Mouse (Mus musculus): Measurements from ENCODE around the gene Lrch1.

Gene Lrch1

DNA sequence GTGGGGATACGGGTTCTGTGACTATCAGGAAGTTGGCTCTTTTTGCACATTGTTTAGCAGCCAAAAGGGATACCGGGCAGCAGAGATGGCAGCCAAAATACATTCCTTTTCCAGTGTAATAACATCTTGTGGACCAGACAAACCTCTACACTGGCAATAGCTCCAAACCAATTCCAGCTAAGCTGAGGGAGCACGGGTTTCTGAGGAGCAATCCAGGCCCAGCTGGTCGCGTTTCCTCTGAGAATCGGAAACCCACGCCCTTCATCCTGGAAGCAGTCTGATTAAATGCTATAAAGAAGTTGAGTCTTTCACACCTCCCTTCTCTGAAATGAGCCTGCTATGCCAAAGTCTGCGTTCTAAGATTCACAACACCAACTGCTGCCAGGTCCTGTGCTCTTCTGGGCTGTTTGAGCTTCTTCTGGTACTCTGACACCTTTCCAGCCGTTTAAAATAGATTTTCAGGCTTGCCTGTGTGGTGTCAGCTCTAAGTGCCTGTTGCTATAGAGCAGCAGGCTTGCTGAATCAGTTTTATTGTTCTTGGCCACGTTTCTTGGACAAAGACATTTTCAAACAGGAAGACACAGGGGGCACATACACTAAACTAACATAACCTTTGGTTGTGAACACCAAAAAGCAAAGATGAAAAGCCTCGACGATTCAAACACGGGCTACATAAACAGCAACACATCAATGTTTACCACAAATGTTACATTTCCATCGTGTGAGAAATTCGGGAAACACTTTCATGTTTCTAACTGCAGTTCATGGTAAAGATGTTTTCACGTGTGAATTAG, 94.5 kb downstream of the Lrch1 start:
- DNase-seq (ENCODE audit: low spot score): no peak

DNA sequence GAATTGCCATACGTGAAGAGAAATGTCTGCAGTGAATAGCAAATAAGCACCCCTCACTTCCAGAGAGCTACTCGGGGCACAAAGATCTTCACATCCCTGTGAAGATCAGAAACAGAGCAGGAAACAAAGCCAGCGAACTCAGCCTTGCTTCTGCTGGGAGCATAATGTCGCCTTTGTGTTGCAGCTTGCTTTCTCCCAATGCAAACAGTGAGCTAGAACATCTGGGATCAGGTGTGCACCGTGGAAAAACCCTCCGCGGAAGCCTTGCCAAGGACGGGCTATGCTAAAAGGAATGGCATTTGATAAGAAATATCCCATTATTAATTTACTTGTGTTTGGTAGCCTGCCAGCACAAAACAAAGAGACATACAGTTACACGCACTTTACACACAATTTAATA, 95.8 kb downstream of the Lrch1 start:
- no peak for DNase-seq (ENCODE audit: low spot score)

DNA sequence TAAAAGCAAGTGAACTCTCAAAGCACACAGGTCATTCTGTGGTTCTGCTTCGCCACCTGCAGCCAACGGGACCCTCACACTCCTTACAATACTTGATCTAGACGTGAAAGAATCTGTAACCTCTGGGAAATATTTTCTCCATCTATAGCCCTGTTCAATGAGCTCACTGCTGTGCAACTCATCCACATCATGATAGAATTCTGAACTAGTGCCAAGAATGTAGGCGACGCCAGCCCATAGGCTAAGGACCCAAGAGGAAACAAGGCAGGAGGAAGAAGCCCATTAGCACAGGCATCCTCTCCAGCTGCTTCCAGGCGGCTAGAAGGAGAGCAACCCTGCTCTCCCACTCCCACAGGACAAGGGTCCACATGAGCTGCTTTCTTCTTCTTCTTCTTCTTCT, 98.7 kb downstream of the Lrch1 start:
- DNase-seq (ENCODE audit: low spot score): no peak

DNA sequence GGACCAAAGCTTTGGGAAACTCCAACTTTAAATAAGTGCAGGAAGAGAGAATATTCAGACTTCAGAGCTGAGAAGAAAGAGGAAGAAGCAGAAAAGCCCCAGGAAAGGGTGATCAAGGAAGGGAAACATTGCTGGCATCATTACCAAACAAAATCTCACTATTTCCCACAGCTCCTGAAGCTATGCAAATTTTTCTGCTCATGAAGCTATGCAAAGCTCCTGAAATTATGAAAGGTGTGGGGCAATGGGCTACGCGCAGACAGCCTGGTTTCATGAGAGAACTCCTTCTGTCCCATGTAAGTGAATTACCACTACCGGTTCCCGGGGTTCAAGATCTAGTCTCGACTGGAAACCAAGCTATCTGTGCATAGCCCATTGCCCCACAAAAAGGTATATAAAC, 99.5 kb downstream of the Lrch1 start:
- no peak for DNase-seq (ENCODE audit: low spot score)

DNA sequence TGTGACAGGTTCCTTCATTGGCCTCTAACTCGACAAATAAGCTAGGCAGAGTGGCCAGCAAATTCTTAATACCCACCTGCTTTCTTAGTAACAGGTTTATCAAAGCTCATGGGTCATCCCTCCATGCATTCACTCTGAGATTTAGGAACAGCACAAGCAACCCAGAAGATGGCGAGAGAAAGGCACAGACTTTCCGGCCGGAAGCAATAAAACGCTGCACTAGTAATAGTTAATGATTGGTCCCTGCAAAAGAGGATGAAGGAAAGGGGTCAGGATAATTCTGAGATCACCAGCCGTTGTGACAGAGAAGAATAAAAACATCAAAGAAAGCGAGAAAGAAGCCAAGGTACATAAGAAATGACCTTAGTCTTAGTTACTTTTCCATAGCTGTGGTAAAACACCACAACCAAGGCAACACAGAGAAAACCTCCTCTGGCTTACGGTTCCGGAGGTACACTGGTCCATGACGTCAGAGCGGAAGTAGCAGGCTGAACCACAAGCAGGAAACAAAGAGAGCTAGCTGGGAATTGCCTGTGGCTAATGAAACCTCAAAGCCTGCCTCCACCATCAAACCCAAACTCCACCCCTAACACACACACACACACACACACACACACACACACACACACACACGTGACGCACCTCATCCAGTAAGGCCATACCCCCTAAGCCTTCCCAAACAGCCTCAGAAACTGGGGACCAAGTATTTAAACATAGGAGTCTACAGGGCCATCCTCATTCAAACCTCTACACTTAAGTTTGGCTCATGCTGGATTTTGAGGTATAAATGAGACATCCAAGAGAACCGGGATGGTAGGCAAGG, 100.2 kb downstream of the Lrch1 start:
- no peak for DNase-seq (ENCODE audit: low spot score)

DNA sequence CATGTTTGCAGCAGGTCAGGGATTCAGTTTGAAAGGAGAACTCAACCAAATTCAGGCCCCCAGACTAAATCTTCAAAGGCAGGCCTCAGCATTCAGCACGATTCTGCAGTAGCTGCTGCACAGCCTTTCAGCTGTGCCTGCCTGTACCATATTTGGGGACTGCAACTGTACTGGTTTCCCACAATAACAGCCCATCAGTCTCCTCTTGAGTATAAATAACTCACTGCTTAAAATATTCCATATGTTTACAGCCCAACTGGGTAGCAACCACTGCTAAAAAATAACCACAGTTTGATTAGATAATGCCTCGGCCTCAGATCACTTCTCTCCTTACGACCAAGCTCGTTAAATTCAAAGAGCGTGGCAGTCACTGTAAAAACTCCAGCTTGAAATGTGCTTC, 101.0 kb downstream of the Lrch1 start:
- no peak for DNase-seq (ENCODE audit: low spot score)

DNA sequence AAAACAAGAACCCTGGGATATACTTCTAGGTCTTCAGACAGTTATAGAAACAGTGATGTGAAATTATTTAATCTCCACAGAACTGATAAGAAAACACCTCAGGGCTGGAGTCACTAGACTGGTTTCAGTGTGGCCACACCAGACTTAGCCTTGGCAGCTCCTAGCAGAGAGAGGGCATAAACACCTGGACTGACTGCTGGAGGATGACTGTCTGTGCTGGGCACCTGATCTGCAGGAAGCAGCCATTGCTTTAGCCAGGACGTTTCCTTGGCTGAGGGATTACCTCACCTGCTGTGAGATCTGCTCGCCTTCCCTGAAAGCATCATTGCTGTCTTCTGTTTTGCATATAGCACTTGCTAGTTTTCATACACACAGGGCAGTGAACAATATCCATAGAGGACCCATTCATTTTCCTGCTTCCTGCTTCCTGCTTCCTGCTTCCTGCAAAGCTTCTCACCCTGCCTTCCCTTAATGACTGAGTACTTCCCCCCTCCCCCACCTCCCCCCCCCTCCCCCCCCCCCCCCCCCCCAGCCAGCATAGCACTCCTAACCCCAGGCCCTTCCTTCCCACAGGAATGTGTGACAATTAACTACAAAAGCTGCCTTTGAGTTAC, 101.9 kb downstream of the Lrch1 start:
- no peak for DNase-seq (ENCODE audit: low spot score)

DNA sequence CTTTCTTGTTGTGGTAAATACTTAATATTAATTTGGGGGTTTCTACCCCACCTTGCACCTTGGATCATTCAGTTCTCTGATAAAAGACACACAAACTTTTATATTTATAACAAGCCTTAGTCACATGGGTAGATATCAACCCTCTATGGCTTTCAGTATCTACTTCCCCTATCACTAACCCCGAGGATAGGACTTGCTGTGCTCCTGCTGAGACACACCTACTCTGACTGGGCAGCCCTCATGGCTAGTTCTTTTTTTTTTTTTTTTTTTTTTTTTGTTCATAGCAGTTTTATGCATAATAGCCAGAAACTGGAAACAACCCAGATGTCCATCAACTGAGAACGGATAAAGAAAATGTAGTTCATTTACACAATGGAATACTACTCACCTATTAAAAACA, 106.0 kb downstream of the Lrch1 start:
- DNase-seq (ENCODE audit: low spot score): no peak

DNA sequence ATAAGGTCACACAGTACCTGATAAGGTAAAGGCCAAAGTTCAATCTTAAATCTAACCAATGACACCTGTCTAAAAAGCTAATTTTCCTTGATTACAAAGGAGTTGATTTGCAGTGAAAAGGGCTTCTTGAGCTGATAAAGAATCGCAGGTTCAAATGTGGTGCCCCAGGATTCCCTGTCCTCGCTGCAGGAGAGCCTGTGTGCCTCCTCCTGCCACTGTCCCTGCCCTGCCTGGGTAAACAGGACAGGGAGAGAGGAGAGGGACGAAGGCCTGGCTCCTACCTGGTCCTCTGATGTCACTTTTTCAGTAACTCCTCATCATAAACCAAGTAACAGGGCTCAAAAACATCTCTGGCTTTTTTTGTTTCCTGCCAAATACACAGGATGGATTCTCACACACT, 106.4 kb downstream of the Lrch1 start:
- no peak for DNase-seq (ENCODE audit: low spot score)

DNA sequence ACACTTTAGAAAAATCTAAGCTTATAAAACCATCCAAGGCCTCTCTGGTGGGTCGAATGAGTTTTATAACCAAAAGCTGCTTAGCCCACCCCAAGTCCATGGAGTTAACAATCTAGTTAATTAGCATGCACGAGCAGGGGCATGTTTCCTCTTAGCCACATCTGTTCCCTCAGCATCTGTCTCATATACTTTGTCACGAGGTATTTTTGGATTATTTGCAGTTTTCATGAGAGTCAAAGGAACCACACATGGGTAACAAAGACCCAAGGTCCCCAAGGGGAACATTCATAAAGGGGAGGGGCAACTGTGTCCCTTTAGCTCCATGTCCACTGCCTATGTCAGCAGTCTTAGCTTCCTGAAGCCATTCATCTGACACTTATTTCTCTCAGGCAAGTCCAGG, 106.9 kb downstream of the Lrch1 start:
- no peak for DNase-seq (ENCODE audit: low spot score)

DNA sequence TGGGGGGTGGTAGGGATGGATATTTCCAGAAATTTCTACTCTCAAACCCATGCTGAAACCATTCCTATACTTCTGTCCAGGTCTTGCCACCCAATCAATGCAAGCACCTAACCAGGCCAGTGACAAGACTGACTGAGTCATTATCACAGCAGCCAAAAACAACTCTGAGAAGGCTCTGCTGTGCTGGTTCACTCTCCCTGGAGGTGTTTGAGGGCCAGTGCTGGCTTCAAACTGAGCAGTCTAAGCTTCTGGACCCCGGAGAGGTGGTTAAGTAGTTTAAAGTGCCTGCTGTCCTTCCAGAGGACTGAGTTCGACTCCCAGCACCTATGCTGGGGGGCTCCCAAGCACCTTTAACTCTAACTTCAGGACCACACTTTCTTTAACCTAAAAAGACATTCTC, 107.3 kb downstream of the Lrch1 start:
- no peak for DNase-seq (ENCODE audit: low spot score)

DNA sequence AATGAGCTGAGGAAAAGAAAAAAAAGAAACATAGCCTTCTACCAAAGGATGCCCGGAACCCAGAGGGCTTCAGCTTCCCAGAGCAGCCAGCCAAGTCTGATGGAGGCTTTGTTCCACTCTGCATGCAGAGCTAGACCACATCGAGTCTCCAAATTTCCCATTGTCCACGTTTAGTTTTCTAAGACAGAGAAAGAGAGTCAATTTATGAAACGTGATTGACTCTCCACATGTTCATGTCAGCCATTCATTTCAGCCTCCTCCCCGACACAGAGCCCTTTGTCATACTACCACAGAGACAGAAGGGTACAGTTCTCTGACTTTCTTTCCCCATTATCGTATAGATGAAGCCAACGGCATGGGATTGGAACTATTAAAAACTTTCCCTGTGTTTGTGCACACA, 108.9 kb downstream of the Lrch1 start:
- DNase-seq (ENCODE audit: low spot score): no peak

DNA sequence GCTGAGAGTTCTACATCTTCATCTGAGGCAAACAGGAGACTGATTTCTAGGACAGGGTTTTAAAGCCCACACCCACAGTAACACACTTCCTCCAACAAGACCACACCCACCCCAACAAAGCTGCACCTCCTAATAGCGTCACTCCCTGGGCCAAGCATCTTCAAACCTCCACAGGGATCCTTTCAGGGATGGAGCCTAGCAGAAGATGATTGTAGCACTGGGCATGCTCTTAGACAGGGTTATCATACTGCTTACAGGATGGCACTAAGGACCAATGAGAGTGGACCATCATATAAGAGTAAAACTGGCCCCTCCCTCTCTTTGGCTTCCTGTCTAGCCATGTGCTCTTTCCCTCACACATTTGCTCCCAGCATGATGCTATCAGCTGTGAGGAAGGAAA, 112.7 kb downstream of the Lrch1 start:
- no peak for DNase-seq (ENCODE audit: low spot score)

DNA sequence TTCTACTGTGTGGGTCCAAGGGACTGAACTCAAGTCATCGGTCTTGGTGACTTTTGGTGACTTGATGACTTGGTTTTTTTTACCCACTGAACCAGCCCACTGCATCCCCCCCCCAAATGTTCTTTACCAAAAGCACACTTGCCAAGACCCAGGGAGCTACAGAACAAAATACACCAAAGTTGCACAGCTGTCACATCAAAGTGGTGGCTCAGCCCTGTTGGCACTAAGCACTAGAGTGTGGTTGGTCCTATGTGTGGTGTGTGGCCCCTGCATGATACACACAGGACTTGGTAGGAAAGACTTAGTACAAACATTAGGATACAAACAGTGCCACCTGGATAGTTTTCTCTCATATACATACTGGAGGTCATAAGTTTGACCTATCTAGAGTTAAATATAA, 113.5 kb downstream of the Lrch1 start:
- no peak for DNase-seq (ENCODE audit: low spot score)

DNA sequence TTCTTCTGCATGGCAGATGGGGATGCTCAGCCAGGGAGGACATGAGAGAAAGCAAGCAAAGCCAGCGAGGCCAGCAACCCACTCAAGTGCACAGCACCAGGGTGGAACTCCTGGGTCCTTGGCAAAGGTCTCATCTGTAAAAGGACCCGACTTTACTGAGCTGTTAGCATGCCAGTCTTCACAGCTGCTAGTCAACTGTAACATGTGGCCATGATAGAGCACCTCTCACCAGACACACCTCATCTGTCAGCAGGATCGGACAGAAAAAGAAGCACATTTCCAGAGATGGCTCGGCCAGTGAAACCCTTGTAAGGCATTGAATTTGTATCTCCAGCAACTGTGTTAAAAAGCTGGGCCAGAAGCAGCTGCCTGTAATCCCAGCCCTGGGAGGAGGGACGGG, 116.0 kb downstream of the Lrch1 start:
- DNase-seq (ENCODE audit: low spot score): no peak

DNA sequence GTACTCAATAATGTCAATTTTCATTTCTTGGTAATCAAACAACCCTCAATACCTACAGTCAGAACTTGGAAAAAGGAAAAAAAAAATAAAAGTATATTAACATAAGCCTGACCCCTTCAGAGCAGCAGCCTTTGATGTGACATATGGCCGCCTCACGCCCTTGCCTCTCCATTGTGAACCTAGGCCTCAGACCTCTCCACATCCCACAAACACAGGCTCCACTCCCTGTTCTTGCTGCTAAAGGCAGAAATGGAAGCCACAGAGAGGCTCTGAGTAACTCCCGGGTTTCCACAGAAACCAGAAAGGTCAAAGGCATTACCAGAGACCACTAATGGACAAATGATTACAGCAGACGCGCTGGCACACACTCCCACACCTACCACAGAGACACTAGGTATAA, 116.6 kb downstream of the Lrch1 start:
- no peak for DNase-seq (ENCODE audit: low spot score)

DNA sequence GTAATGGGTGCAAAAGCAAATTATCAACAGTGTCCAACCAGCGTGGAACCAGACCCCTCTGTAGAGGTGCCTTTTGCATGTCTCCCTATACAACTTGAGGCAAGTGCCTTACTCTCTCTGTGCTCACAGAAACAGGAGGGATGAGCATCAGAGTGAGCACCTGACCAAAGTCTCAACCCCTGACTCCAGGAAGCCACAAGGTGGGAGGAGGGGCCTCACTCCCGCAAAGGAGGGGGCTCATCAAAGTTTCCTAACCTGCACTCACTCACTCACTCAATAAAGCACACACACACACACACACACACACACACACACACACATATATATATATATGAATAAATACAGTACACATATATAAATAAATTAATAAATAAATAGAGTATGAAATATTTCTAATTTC, 117.1 kb downstream of the Lrch1 start:
- no peak for DNase-seq (ENCODE audit: low spot score)

DNA sequence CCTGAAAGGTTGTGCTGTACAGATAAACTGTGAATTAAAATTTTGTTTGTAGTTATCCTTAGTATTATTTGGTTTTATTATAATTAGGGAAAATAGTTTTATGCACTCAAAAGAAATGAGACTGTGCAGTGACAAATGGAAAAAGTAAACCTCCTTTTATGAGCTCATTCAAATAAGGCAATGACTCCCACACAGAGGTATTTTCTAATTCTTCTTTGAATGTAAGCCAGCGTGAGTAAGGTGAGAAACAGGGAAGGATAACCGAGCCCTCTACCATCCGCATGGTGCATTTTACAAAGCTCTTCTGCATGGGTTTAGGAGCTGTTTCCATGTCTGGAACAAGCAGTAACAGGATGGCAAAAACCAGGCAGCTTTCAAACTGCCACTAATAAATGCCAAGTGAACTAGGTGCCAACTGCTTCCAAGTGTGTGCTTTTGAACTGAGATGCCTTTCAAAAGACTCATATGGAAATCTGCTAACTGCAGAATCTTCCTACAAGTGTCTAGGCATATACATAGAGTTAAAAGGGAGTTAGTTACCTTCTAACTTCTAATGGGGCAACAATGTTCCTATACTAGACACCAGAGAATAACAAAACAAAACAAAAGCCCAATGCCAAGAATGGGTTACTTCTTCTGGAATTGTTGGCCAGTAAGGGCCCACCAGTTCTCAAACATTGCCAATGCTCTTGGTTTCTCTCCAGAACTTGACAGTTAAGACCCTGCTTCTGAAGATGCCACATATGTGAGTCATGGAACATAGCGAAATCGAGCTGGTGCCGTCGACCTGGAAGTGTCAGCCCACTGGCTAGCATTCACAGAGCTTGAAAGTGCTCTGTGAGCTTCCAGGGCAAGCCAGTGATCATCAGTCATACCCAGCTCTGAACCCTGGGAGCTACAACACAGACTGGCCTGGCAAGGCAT, 124.7 kb downstream of the Lrch1 start:
- no peak for DNase-seq (ENCODE audit: low spot score)

DNA sequence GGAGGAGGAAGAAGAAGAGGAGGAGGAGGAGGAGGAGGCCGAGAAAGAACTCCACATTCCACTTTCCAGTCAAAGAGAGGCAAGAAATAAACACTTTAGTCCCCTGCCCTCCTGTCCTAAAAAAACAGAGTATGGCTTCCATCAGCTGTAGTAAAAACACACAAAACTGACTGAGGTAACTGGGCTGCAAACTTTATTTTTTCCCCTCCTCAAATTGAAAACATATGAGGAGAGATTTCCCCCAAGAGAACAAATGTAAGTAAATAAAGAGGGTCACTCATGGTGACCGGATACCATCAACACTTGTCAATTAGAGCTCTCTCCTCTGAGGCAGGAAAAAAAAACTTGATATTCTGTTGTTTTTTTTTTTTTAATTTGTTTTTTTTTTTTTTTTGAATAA, 125.6 kb downstream of the Lrch1 start:
- no peak for DNase-seq (ENCODE audit: low spot score)

DNA sequence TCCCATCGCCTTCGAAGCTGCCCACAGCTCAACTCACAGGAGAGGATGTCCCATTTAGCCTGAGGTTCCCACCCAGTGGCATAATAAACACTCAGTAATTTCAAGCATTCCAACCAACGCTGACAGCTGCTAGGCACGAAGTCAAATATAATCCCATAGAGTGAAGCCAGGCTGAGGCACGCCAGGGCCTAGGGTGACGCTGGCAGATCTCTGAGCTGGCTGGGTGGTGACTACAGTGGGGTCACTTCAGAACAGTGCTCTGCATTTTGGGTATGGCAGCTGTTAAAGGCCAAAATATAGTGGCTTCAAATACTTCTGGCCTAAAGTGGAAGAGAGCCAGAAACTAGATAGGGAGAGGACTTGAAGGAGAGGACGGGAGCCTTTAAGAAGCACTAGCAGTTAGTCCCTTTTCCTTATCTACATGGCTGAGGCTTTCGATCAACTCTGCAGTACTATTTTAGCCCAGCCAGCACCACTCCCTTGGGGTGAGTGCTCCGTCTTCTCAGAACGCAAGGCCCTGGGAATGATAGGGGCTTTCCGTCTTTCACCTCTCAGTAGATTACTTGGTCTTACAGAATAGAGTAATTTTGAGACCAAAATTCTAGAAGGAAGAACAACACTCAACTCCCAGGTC, 127.4 kb downstream of the Lrch1 start:
- DNase-seq (ENCODE audit: low spot score): no peak

DNA sequence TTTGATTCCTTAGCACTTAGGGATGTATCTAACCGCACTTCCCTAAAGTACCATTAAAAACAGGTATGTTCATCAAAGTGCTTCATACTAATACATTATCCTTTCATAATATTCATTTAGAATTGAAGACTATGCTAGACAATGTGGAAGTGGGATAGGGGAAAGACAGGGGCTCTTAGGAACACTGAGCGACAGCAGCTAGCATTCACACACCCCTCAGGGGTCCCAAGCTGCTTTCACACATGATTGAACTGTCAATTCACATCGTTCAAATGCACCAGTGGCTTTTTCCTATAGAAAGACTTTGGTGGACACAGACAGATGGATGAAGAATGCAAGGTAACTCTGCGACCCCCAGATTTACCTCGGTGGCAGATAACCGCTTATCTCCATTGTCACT, 131.0 kb downstream of the Lrch1 start:
- DNase-seq (ENCODE audit: low spot score): peak; percentile 84
